Mouse (Mus musculus): ENCODE results near the gene Cby1. TPM values are rescaled to one million over a fixed set of nuclear protein-coding genes. Genes with fewer than 3 reads are reported as not detected.

The Cby1 gene
- polyA plus RNA-seq, 1 experiment from 2014 or later: 109 TPM

GRCm38 (mm10) chr15:79683707-79684465 is 24.9 kb downstream of the Cby1 start:
- no peak overlapping the region for H3K27ac ChIP-seq
- no peak for ATAC-seq
- H3K9me3 ChIP-seq (replicated peaks): no peaks in the 10 kb centered on the region
- H3K36me3 ChIP-seq (ENCODE audit: poor library complexity, severe bottlenecking): no peaks in the 10 kb centered on the region
- peak overlapping the region; percentile 92 for H3K9ac ChIP-seq
- H3K4me3 ChIP-seq: peak overlapping the region; percentile 95
- H3K4me2 ChIP-seq: peak overlapping the region; percentile 85
- H3K4me1 ChIP-seq: peaks cover 50% of the 10 kb centered on the region
- no peaks in the 10 kb centered on the region for H3K27me3 ChIP-seq
- 77% methylated on average over 19 of the region's 19 CpGs for WGBS

GRCm38 (mm10) chr15:79684616-79685015 is 25.6 kb downstream of the Cby1 start:
- peak overlapping the region; percentile 92 for H3K9ac ChIP-seq
- peak overlapping the region; percentile 95 for H3K4me3 ChIP-seq
- ATAC-seq: no peak
- H3K36me3 ChIP-seq (ENCODE audit: poor library complexity, severe bottlenecking): no peaks in the 10 kb centered on the region
- WGBS: 78% methylated on average over 6 of the region's 6 CpGs
- no peaks in the 10 kb centered on the region for H3K9me3 ChIP-seq (replicated peaks)
- peaks cover 53% of the 10 kb centered on the region for H3K4me1 ChIP-seq
- no peak overlapping the region for H3K27ac ChIP-seq
- H3K4me2 ChIP-seq: peak overlapping the region; percentile 85
- H3K27me3 ChIP-seq: no peaks in the 10 kb centered on the region

GRCm38 (mm10) chr15:79685141-79685641 is 26.2 kb downstream of the Cby1 start:
- no peaks in the 10 kb centered on the region for H3K27me3 ChIP-seq
- peak overlapping the region; percentile 95 for H3K4me3 ChIP-seq
- no peak overlapping the region for H3K27ac ChIP-seq
- no peaks in the 10 kb centered on the region for H3K36me3 ChIP-seq (ENCODE audit: poor library complexity, severe bottlenecking)
- no peaks in the 10 kb centered on the region for H3K9me3 ChIP-seq (replicated peaks)
- peak overlapping the region; percentile 92 for H3K9ac ChIP-seq
- peaks cover 57% of the 10 kb centered on the region for H3K4me1 ChIP-seq
- H3K4me2 ChIP-seq: peak overlapping the region; percentile 85
- no peak for ATAC-seq
- 59% methylated on average over 6 of the region's 6 CpGs for WGBS

- Histone ChIP-seq H3K27me3 (no peaks in the 10 kb centered on the region), H3K9me3 (replicated peaks) (no peaks in the 10 kb centered on the region), H3K36me3 (ENCODE audit: poor library complexity, severe bottlenecking) (no peaks in the 10 kb centered on the region), H3K4me1 (peaks cover 59% of the 10 kb centered on the region), H3K4me3 (peak overlapping the region; percentile 95), H3K9ac (peak overlapping the region; percentile 92), H3K27ac (no peak overlapping the region), H3K4me2 (peak overlapping the region; percentile 85)
- no peak for ATAC-seq
- 18% methylated on average over 15 of the region's 15 CpGs for WGBS
Observed at GRCm38 (mm10) chr15:79686046-79686869, 27.3 kb downstream of the Cby1 start.

- under 1% methylated on average over 29 of the region's 33 CpGs for WGBS
- Histone ChIP-seq H3K9me3 (replicated peaks) (no peaks in the 10 kb centered on the region), H3K27me3 (no peaks in the 10 kb centered on the region), H3K4me1 (peaks cover 68% of the 10 kb centered on the region), H3K36me3 (ENCODE audit: poor library complexity, severe bottlenecking) (no peaks in the 10 kb centered on the region), H3K27ac (peak overlapping the region; percentile 94), H3K4me2 (peak overlapping the region; percentile 85), H3K4me3 (peak overlapping the region; percentile 95), H3K9ac (peak overlapping the region; percentile 92)
- ATAC-seq: no peak
Observed at GRCm38 (mm10) chr15:79687175-79687574, 28.2 kb downstream of the Cby1 start.

GRCm38 (mm10) chr15:79687646-79688267 is 28.8 kb downstream of the Cby1 start, which contains the start of gene Josd1:
Gene Josd1, minus strand, starts transcription at chr15:79687919.
- no peaks in the 10 kb centered on the region for H3K27me3 ChIP-seq
- peak; percentile 54 for ATAC-seq
- under 1% methylated on average over 56 of the region's 72 CpGs for WGBS
- H3K4me3 ChIP-seq: peak within 1 kb of the TSS; percentile 95
- no peaks in the 10 kb centered on the region for H3K9me3 ChIP-seq (replicated peaks)
- no peaks in the 10 kb centered on the region for H3K36me3 ChIP-seq (ENCODE audit: poor library complexity, severe bottlenecking)
- peak within 1 kb of the TSS; percentile 92 for H3K9ac ChIP-seq
- peak within 1 kb of the TSS; percentile 94 for H3K27ac ChIP-seq
- peaks cover 71% of the 10 kb centered on the region for H3K4me1 ChIP-seq
- H3K4me2 ChIP-seq: peak within 1 kb of the TSS; percentile 85

GRCm38 (mm10) chr15:79688268-79688956 is 29.4 kb downstream of the Cby1 start:
- no peaks in the 10 kb centered on the region for H3K27me3 ChIP-seq
- ATAC-seq: no peak
- peaks cover 71% of the 10 kb centered on the region for H3K4me1 ChIP-seq
- 2% methylated on average over 8 of the region's 8 CpGs for WGBS
- peak overlapping the region; percentile 92 for H3K9ac ChIP-seq
- peak overlapping the region; percentile 95 for H3K4me3 ChIP-seq
- H3K9me3 ChIP-seq (replicated peaks): no peaks in the 10 kb centered on the region
- H3K36me3 ChIP-seq (ENCODE audit: poor library complexity, severe bottlenecking): no peaks in the 10 kb centered on the region
- H3K27ac ChIP-seq: peak overlapping the region; percentile 94
- peak overlapping the region; percentile 85 for H3K4me2 ChIP-seq

- no peak for ATAC-seq
- no peaks in the 10 kb centered on the region for H3K9me3 ChIP-seq (replicated peaks)
- peak overlapping the region; percentile 54 for H3K27ac ChIP-seq
- H3K4me3 ChIP-seq: peak overlapping the region; percentile 69
- peaks cover 9% of the 10 kb centered on the region for H3K36me3 ChIP-seq (ENCODE audit: poor library complexity, severe bottlenecking)
- H3K4me1 ChIP-seq: peaks cover 62% of the 10 kb centered on the region
- H3K9ac ChIP-seq: peak overlapping the region; percentile 48; the same call in 1 of the 2 replicates
- 13% methylated on average over 24 of the region's 24 CpGs for WGBS
- H3K27me3 ChIP-seq: no peaks in the 10 kb centered on the region
- peak overlapping the region; percentile 97 for H3K4me2 ChIP-seq
Observed at GRCm38 (mm10) chr15:79689662-79690425, 30.8 kb downstream of the Cby1 start.

GRCm38 (mm10) chr15:79690426-79691022 is 31.5 kb downstream of the Cby1 start, which contains the start of gene Gtpbp1:
Gene Gtpbp1, plus strand, starts transcription at chr15:79690845.
- WGBS: under 1% methylated on average over 41 of the region's 45 CpGs
- peaks cover 13% of the 10 kb centered on the region for H3K36me3 ChIP-seq (ENCODE audit: poor library complexity, severe bottlenecking)
- H3K4me3 ChIP-seq: peak within 1 kb of the TSS; percentile 69
- H3K9ac ChIP-seq: peak within 1 kb of the TSS; percentile 93
- H3K27me3 ChIP-seq: no peaks in the 10 kb centered on the region
- ATAC-seq: peak; percentile 98
- peak within 1 kb of the TSS; percentile 97 for H3K4me2 ChIP-seq
- no peaks in the 10 kb centered on the region for H3K9me3 ChIP-seq (replicated peaks)
- H3K4me1 ChIP-seq: peaks cover 55% of the 10 kb centered on the region
- peak within 1 kb of the TSS; percentile 88 for H3K27ac ChIP-seq

- ATAC-seq: peak; percentile 6
- Histone ChIP-seq H3K27ac (peak overlapping the region; percentile 88), H3K36me3 (ENCODE audit: poor library complexity, severe bottlenecking) (peaks cover 17% of the 10 kb centered on the region), H3K4me1 (peaks cover 50% of the 10 kb centered on the region), H3K27me3 (no peaks in the 10 kb centered on the region), H3K9ac (peak overlapping the region; percentile 93), H3K9me3 (replicated peaks) (no peaks in the 10 kb centered on the region), H3K4me3 (peak overlapping the region; percentile 69), H3K4me2 (peak overlapping the region; percentile 97)
- under 1% methylated on average over 26 of the region's 53 CpGs for WGBS
Observed at GRCm38 (mm10) chr15:79691023-79691508, 32.1 kb downstream of the Cby1 start.

All from forebrain, embryonic 13.5 days (tissue).